Mouse (Mus musculus): ENCODE results near the gene Zswim7. TPM values are rescaled to one million over a fixed set of nuclear protein-coding genes. Genes with fewer than 3 reads are reported as not detected.

Gene Zswim7
- polyA plus RNA-seq, 1 experiment from 2014 or later = 22.2 TPM

DNA sequence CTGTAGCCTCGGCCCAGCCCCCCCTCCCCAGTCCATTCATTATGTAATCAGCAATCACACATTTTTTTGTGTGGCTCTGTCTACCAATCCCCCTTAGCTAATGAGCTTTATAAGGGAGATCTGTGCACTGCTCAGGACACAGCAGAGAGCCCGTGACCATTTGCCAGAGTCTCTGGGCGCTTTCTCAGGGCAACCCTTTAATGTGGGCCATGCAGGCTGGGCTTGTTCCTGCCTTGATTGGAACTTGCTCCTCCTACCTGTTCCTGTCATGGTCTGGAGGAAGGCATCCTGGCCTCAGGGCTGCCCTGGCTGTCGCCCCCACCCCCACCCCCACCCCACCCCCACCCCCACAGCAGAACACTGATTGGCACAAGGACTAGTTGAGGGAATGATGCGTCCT, 22.0 kb downstream of the Zswim7 start:
- ATAC-seq (ENCODE audit: insufficient number of reproducible peaks, insufficient read depth, low FRiP score, low read depth) = no peak

DNA sequence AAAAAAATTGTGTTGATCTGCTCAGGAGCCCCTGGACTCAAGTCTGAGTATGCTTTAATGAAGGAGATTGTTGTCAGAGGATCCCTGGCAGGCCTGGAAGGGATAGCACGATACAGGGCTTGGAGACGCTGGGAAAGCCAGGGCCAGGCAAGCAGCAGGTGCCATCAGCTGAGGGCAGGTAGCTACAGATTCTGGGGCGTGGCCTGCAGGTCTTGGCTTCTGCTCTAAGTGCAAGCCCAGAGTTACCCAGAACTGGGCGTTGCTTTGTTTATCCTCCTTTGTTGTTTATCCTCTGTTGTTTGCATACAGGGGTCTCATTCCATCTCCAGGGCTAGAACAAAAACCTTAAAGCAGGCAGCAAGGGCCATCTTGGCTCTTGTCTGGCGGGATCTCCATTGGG, 27.8 kb downstream of the Zswim7 start:
- H3K4me3 ChIP-seq (ENCODE audit: control insufficient read depth in 1 of 2, insufficient read depth in 1 of 2, low read depth in 1 of 2, low read length in 2 of 2) = no peak overlapping the region
- no peak overlapping the region for H3K4me2 ChIP-seq (ENCODE audit: low read length)
- no peak overlapping the region for H3K9ac ChIP-seq (ENCODE audit: low read length)
- no peak for ATAC-seq (ENCODE audit: insufficient number of reproducible peaks, insufficient read depth, low FRiP score, low read depth)
- WGBS = 69% methylated on average over 5 of the region's 5 CpGs
- no peaks in the 10 kb centered on the region for H3K36me3 ChIP-seq (ENCODE audit: control insufficient read depth, insufficient read depth, low read length)
- H3K27ac ChIP-seq (replicated peaks in 1 of 2; ENCODE audit: control insufficient read depth in 1 of 2, insufficient read depth in 1 of 2, low read depth in 2 of 2, low read length in 2 of 2) = no peak overlapping the region
- H3K9me3 ChIP-seq (ENCODE audit: control insufficient read depth, low read length) = no peaks in the 10 kb centered on the region
- peaks cover 3 to 11% of the 10 kb centered on the region in 2 experiments; a peak in 3 of 4 replicates for H3K4me1 ChIP-seq (ENCODE audit: control insufficient read depth in 2 of 2, insufficient read depth in 2 of 2, low read length in 2 of 2)
- peaks cover 32% of the 10 kb centered on the region for H3K27me3 ChIP-seq (ENCODE audit: control insufficient read depth, insufficient read depth, low read length)

More for the DNA sequence above, 22.0 kb downstream of the Zswim7 start:
- H3K9ac ChIP-seq (ENCODE audit: low read length) = no peak overlapping the region
- WGBS = 47% methylated on average over 5 of the region's 5 CpGs
- H3K36me3 ChIP-seq (ENCODE audit: control insufficient read depth, insufficient read depth, low read length) = no peaks in the 10 kb centered on the region
- 0 out of 2 replicates have a peak, but pooled peaks cover 7% of the 10 kb centered on the region for H3K27me3 ChIP-seq (ENCODE audit: control insufficient read depth, insufficient read depth, low read length)
- H3K27ac ChIP-seq (replicated peaks in 1 of 2; ENCODE audit: control insufficient read depth in 1 of 2, insufficient read depth in 1 of 2, low read depth in 2 of 2, low read length in 2 of 2) = no peak overlapping the region
- H3K9me3 ChIP-seq (ENCODE audit: control insufficient read depth, low read length) = no peaks in the 10 kb centered on the region
- peaks cover 0 to 3% of the 10 kb centered on the region in 2 experiments; a peak in 1 of 4 replicates for H3K4me1 ChIP-seq (ENCODE audit: control insufficient read depth in 2 of 2, insufficient read depth in 2 of 2, low read length in 2 of 2)
- no peak overlapping the region for H3K4me3 ChIP-seq (ENCODE audit: control insufficient read depth in 1 of 2, insufficient read depth in 1 of 2, low read depth in 1 of 2, low read length in 2 of 2)
- H3K4me2 ChIP-seq (ENCODE audit: low read length) = no peak overlapping the region

DNA sequence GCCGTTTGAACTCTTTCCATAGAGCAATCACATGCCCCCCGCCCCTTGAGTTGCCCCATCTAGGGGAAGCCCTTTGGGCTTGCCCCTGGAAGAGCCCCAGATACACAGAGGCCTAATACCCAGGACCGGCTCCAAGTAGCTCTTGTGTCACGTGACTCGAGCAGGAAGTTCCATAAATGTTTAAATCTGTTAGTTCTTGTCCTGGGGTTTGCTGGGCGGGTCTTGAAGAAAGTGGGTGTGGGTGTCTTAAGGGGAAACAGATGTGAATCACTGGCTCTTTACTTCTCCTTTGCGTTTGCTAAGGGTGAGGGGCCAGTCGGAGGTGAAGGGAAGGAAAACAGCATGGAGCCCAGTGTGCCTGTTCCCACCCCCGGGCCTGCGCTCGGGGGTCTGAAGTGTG, 30.1 kb downstream of the Zswim7 start:
- Histone ChIP-seq H3K4me3 (ENCODE audit: control insufficient read depth in 1 of 2, insufficient read depth in 1 of 2, low read depth in 1 of 2, low read length in 2 of 2) (no peak overlapping the region), H3K36me3 (ENCODE audit: control insufficient read depth, insufficient read depth, low read length) (no peaks in the 10 kb centered on the region), H3K27ac (replicated peaks in 1 of 2; ENCODE audit: control insufficient read depth in 1 of 2, insufficient read depth in 1 of 2, low read depth in 2 of 2, low read length in 2 of 2) (no peak overlapping the region), H3K4me2 (ENCODE audit: low read length) (no peak overlapping the region), H3K9ac (ENCODE audit: low read length) (no peak overlapping the region), H3K4me1 (ENCODE audit: control insufficient read depth in 2 of 2, insufficient read depth in 2 of 2, low read length in 2 of 2) (peaks cover 5 to 11% of the 10 kb centered on the region in 2 experiments; a peak in 3 of 4 replicates), H3K27me3 (ENCODE audit: control insufficient read depth, insufficient read depth, low read length) (peaks cover 32% of the 10 kb centered on the region), H3K9me3 (ENCODE audit: control insufficient read depth, low read length) (no peaks in the 10 kb centered on the region)
- ATAC-seq (ENCODE audit: insufficient number of reproducible peaks, insufficient read depth, low FRiP score, low read depth) = no peak
- 64% methylated on average over 11 of the region's 11 CpGs for WGBS

- 4% methylated on average over 35 of the region's 35 CpGs for WGBS
- H3K9me3 ChIP-seq (ENCODE audit: control insufficient read depth, low read length) = peaks cover 4% of the 10 kb centered on the region; the same call in 1 of the 2 replicates
- H3K27me3 ChIP-seq (ENCODE audit: control insufficient read depth, insufficient read depth, low read length) = peaks cover 32% of the 10 kb centered on the region
- ATAC-seq (ENCODE audit: insufficient number of reproducible peaks, insufficient read depth, low FRiP score, low read depth) = no peak
- H3K9ac ChIP-seq (ENCODE audit: low read length) = peak overlapping the region; percentile 66
- peak overlapping the region; percentile 54 to 60 for H3K4me3 ChIP-seq (ENCODE audit: control insufficient read depth in 1 of 2, insufficient read depth in 1 of 2, low read depth in 1 of 2, low read length in 2 of 2)
- no peak overlapping the region for H3K27ac ChIP-seq (replicated peaks in 1 of 2; ENCODE audit: control insufficient read depth in 1 of 2, insufficient read depth in 1 of 2, low read depth in 2 of 2, low read length in 2 of 2)
- no peaks in the 10 kb centered on the region for H3K36me3 ChIP-seq (ENCODE audit: control insufficient read depth, insufficient read depth, low read length)
- peaks cover 5 to 11% of the 10 kb centered on the region in 2 experiments; a peak in 3 of 4 replicates for H3K4me1 ChIP-seq (ENCODE audit: control insufficient read depth in 2 of 2, insufficient read depth in 2 of 2, low read length in 2 of 2)
- peak overlapping the region; percentile 100 for H3K4me2 ChIP-seq (ENCODE audit: low read length)
Measured at GRCm38 (mm10) chr11:62249266-62250037, 31.7 kb downstream of the Zswim7 start.

DNA sequence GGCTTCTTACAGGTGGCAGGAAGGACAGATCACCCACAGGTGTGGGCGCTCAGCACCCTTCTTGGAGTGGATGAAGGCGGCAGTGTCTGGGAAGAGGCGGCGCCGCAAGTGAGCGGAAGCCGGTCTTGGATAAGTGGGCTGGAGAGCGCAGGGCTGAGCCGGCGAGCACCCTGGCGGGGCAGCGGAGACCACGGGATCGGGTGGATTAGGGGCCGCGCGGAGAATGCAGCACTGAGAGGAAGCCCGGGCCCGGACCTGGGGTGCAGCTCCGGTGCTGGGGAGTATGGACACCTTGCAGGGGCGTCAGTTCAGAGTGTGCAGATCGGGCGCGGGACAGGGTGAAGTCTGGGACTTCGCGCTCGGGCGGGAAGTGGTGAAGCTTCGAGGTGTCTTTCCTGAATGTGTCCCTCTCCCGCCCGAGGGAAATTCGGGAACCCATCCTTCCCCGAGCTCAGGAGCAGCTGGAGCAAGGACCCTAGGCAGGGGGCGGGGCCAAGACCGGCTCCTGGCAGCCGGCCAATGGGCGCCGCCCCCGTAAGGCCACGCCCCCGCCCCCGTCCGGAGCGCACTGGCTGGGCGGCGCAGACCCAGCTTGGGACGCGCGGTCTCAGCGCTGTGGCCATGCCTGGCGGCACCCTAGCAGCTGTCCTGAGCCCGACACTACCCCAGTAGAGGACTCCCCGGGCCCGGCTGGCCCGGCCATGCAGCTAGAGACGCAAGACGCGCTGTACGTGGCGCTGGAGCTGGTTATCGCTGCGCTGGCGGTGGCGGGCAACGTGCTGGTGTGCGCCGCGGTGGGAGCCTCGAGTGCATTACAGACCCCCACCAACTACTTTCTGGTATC, 32.6 kb downstream of the Zswim7 start, which contains the start of gene Adora2b:
Gene Adora2b (plus strand): TSS at position 584 of the 844 bp plus-strand sequence.
- H3K36me3 ChIP-seq (ENCODE audit: control insufficient read depth, insufficient read depth, low read length) = no peaks in the 10 kb centered on the region
- H3K9ac ChIP-seq (ENCODE audit: low read length) = peak within 1 kb of the TSS; percentile 66
- no peak within 1 kb of the TSS for H3K27ac ChIP-seq (replicated peaks in 1 of 2; ENCODE audit: control insufficient read depth in 1 of 2, insufficient read depth in 1 of 2, low read depth in 2 of 2, low read length in 2 of 2)
- H3K9me3 ChIP-seq (ENCODE audit: control insufficient read depth, low read length) = peaks cover 4% of the 10 kb centered on the region; the same call in 1 of the 2 replicates
- peaks cover 32% of the 10 kb centered on the region for H3K27me3 ChIP-seq (ENCODE audit: control insufficient read depth, insufficient read depth, low read length)
- peak within 1 kb of the TSS; percentile 100 for H3K4me2 ChIP-seq (ENCODE audit: low read length)
- H3K4me3 ChIP-seq (ENCODE audit: control insufficient read depth in 1 of 2, insufficient read depth in 1 of 2, low read depth in 1 of 2, low read length in 2 of 2) = peak within 1 kb of the TSS; percentile 54 to 60
- peak; percentile 80 for ATAC-seq (ENCODE audit: insufficient number of reproducible peaks, insufficient read depth, low FRiP score, low read depth)
- H3K4me1 ChIP-seq (ENCODE audit: control insufficient read depth in 2 of 2, insufficient read depth in 2 of 2, low read length in 2 of 2) = peaks cover 5 to 11% of the 10 kb centered on the region in 2 experiments; a peak in 3 of 4 replicates
- WGBS = under 1% methylated on average over 69 of the region's 69 CpGs

DNA sequence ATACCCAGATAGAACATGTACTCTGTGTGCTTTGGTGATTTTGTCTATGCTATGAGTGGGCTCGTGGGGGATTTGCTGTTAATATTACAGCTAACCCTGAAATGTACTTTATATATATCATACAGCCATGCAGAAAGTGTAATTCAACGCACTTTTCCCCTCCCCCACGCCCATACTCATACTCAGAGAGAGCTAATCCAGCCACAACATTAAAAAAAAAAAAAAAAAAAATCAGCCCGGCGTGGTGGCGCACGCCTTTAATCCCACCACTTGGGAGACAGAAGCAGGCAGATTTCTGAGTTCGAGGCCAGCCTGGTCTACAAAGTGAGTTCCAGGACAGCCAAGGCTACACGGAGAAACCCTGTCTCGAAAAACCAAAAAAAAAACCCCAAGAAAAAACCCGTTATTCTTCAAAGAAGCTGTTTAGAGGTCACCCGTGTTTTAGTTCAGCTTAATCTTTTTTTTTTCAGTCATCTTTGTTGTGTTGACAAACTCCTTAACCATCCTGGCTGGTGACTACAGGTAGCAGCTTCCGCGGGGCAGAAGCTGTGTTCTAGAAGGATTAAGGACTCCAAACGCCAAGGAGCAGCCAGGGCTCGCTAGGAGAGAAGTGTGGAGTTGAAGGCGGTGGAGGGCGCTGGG, 33.3 kb downstream of the Zswim7 start:
- Histone ChIP-seq H3K27ac (replicated peaks in 1 of 2; ENCODE audit: control insufficient read depth in 1 of 2, insufficient read depth in 1 of 2, low read depth in 2 of 2, low read length in 2 of 2) (no peak overlapping the region), H3K27me3 (ENCODE audit: control insufficient read depth, insufficient read depth, low read length) (peaks cover 32% of the 10 kb centered on the region), H3K4me1 (ENCODE audit: control insufficient read depth in 2 of 2, insufficient read depth in 2 of 2, low read length in 2 of 2) (peaks cover 5 to 11% of the 10 kb centered on the region in 2 experiments; a peak in 3 of 4 replicates), H3K9ac (ENCODE audit: low read length) (peak overlapping the region; percentile 66), H3K9me3 (ENCODE audit: control insufficient read depth, low read length) (peaks cover 4% of the 10 kb centered on the region; the same call in 1 of the 2 replicates), H3K4me2 (ENCODE audit: low read length) (peak overlapping the region; percentile 100), H3K4me3 (ENCODE audit: control insufficient read depth in 1 of 2, insufficient read depth in 1 of 2, low read depth in 1 of 2, low read length in 2 of 2) (peak overlapping the region; percentile 54 to 60), H3K36me3 (ENCODE audit: control insufficient read depth, insufficient read depth, low read length) (no peaks in the 10 kb centered on the region)
- 34% methylated on average over 18 of the region's 18 CpGs for WGBS
- no peak for ATAC-seq (ENCODE audit: insufficient number of reproducible peaks, insufficient read depth, low FRiP score, low read depth)

- no peak for ATAC-seq (ENCODE audit: insufficient number of reproducible peaks, insufficient read depth, low FRiP score, low read depth)
- Histone ChIP-seq H3K27ac (replicated peaks in 1 of 2; ENCODE audit: control insufficient read depth in 1 of 2, insufficient read depth in 1 of 2, low read depth in 2 of 2, low read length in 2 of 2) (no peak overlapping the region), H3K9ac (ENCODE audit: low read length) (no peak overlapping the region), H3K4me2 (ENCODE audit: low read length) (no peak overlapping the region), H3K36me3 (ENCODE audit: control insufficient read depth, insufficient read depth, low read length) (no peaks in the 10 kb centered on the region), H3K4me3 (ENCODE audit: control insufficient read depth in 1 of 2, insufficient read depth in 1 of 2, low read depth in 1 of 2, low read length in 2 of 2) (no peak overlapping the region), H3K9me3 (ENCODE audit: control insufficient read depth, low read length) (peaks cover 4% of the 10 kb centered on the region; the same call in 1 of the 2 replicates), H3K4me1 (ENCODE audit: control insufficient read depth in 2 of 2, insufficient read depth in 2 of 2, low read length in 2 of 2) (peaks cover 5 to 8% of the 10 kb centered on the region in 2 experiments; a peak in 3 of 4 replicates), H3K27me3 (ENCODE audit: control insufficient read depth, insufficient read depth, low read length) (peaks cover 8% of the 10 kb centered on the region)
- 78% methylated on average over 4 of the region's 4 CpGs for WGBS
Measured at GRCm38 (mm10) chr11:62244471-62244870, 36.7 kb downstream of the Zswim7 start.
